Mouse (Mus musculus) urinary bladder, adult 18-20 months (tissue): ENCODE results near the gene Olfr1391.
"Not testable (repeated sequence)": the region's sequence is repeated elsewhere in the genome, so short reads cannot be mapped to it uniquely, and the experiment has no call there.

ENCODE experiments used
- DNase-seq, 2 experiments: peaks; one replicate each; pipeline ENCODE4 v3.0.0; 2022; ENCODE audit warnings: low spot score in 2 of 2, mixed read lengths in 2 of 2

Gene Olfr1391

DNA sequence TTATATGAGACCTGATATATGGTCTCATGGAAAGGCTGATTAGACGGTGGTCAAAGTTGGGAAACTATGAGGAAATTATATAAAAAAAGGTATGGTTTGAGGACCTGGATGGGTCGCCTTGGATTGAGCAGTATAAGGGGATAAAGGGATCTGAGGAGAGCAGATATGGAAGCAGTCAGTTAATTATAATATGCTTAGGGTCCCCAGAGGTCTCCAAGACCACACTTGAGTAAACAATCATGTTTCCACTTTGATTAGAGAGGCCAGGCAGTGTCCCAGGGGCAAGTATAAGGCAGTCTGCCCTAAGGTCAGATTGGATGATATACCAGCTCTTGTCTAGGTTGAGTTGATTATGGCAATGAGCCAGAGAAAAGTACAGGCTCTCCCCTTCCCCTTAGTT is at the start of gene Olfr1391:
Olfr1391 (plus strand) TSS at position 301 of the 400 bp plus-strand sequence.
- no peak for DNase-seq

GRCm38 (mm10) chr11:49273834-49274519 is 48.6 kb upstream of the Olfr1391 start:
- no peak for DNase-seq

GRCm38 (mm10) chr11:49278222-49278621 is 44.3 kb upstream of the Olfr1391 start, which contains the start of gene Olfr1393:
Gene Olfr1393 (plus strand): TSS chr11:49278304.
- no peak for DNase-seq

- DNase-seq = not testable (repeated sequence)
Measured at GRCm38 (mm10) chr11:49284982-49285381, 37.6 kb upstream of the Olfr1391 start, which contains the start of gene Olfr1392. Gene Olfr1392 (plus strand): TSS chr11:49285282.

- no peak for DNase-seq
Measured at GRCm38 (mm10) chr11:49287251-49287650, 35.3 kb upstream of the Olfr1391 start.

- DNase-seq = no peak
Measured at GRCm38 (mm10) chr11:49292777-49293176, 29.8 kb upstream of the Olfr1391 start.

GRCm38 (mm10) chr11:49304441-49304840 is 18.1 kb upstream of the Olfr1391 start, which contains the start of gene Olfr10:
Gene Olfr10 (plus strand): TSS chr11:49304741.
- no peak for DNase-seq

DNA sequence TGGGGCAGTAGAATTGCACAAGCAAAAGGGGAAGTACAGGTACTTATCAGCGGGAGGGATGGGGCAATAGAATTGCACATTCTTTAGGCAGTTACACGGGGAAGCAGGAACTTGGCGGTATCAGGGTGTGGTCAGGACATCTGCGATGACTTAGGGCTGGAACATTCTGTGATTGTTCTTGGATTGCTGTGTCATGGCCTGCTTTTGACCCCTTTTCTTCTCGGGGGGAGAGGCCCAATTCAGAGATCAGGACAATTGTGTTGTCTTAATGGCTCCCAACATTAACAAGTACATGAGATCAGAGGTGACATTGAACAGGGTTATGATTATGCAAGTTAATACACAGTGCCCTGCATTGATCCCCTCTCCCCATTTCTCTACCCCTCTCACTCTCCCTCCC is 14.0 kb upstream of the Olfr1391 start:
- DNase-seq = not testable (repeated sequence)

- no peak for DNase-seq
Measured at GRCm38 (mm10) chr11:49326726-49327125, 4.2 kb downstream of the Olfr1391 start.

DNA sequence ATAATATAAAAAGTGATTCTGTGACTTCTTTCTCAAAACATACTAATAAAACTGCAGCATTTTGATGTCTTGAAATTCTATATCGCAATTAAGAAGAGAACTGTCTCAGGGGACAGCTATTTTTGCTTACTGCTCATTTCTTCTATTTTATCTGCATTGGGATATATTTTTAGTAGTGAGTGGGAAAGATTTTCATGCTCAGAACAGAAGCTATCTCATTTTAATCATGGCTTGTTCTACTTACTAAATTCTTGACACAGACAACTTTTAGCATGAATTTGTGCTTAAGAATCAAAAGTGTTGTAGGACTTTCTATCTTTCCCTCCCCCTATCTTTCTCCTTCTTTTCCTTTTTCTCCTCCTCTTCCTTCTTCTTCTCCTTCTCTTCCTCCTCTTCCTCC is 7.1 kb downstream of the Olfr1391 start:
- DNase-seq = no peak

DNA sequence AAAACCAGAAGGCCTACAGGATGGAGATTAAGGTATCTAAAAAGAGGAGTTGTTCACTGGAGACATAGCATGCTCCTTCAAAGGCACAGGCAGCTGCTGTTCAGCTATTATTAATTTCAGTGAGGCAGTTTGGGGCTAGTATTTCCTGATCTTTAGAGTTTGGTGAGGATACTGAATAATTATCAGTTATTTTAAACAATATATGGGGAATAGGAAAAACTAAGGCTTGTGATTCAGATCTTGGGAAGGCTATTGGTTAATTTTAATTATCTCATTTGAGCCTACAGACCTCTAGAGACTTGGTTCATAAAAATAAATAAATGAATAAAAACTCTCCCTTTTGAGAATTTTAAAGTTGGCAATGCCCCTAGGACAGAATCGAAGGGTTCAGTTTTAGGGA is 12.3 kb downstream of the Olfr1391 start, which contains the start of gene Olfr1390:
Olfr1390 (plus strand) TSS at position 301 of the 400 bp plus-strand sequence.
- DNase-seq = no peak

DNA sequence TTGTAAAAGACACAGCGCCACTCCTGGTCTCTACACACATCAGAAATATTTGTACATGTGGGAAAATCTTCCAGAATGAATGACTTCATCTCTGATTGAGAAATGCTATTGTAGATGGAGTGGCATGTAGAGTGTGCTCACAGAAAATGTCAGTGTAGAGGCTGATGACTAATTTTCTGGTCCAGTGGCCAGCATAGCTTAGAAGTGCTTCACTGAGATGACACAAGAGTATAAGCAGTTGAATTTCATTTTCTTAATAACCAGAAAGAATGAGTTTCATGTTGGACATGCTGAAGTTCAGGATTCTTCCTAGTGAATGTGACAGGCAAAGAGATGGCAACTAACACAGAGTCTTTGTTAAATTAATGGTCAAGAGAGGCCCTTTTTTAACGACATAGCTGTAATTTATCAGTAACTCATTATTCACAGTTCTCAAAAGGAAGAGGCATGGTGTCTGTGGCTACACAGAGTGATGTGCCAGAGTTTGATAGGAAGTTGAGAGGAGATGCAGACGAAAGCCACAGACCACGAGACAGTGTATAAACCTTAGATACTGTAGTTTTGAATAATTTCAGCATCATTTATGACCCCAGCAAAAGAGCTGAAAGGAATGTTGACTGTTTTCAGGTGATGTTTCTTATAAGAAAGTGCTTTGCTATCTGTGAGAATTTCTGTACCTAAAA is 14.7 kb downstream of the Olfr1391 start:
- DNase-seq = no peak
